Mouse (Mus musculus) macrophage (primary cell): Measurements from ENCODE around the gene Fthl17b. TPM values are rescaled to one million over a fixed set of nuclear protein-coding genes. Genes with fewer than 3 reads are reported as not detected.
"Not testable (repeated sequence)": the region's sequence is repeated elsewhere in the genome, so short reads cannot be mapped to it uniquely, and the experiment has no call there.

Source experiments
- H3K27ac ChIP-seq: fragments of 350-480 bp; formaldehyde crosslinking; 2 replicates; pipeline ENCODE4 v1.9.0; 2021
- H3K36me3 ChIP-seq: fragments of 350-480 bp; formaldehyde crosslinking; 2 replicates; pipeline ENCODE4 v1.9.0; 2021; ENCODE audit errors: inconsistent target
- H3K4me3 ChIP-seq: fragments of 350-480 bp; formaldehyde crosslinking; 2 replicates; pipeline ENCODE4 v1.9.0; 2021; ENCODE audit errors: inconsistent target
- H3K79me2 ChIP-seq: fragments of 350-480 bp; formaldehyde crosslinking; 2 replicates; pipeline ENCODE4 v1.9.0; 2021; ENCODE audit errors: inconsistent target
- WGBS: methylation state at CpG from one replicate; pipeline ENCODE4 v1.1.7; 2026; ENCODE audit warnings: inconsistent platforms; ENCODE audit not compliant: missing documents; 5-methylcytosine and 5-hydroxymethylcytosine counted together
- polyA plus RNA-seq: library from polyadenylated mRNA; stranded (reverse); fragments of 250-400 nt; gene quantifications from 3 replicates; pipeline ENCODE4 v1.2.4, GENCODE M21; 2018; ENCODE audit warnings: inconsistent platforms
- total RNA-seq, 78 experiments: library from RNA; depleted of rRNA; stranded (reverse); fragments of 250-400 nt; gene quantifications; 1 replicate in 9 of 78; 2 replicates in 24 of 78; 3 replicates in 43 of 78; 4 replicates in 2 of 78; pipeline ENCODE4 v1.2.4; 2018; ENCODE audit warnings: inconsistent platforms in 56 of 78

Gene Fthl17b
- total RNA-seq (2018; cell fraction: chromatin; rRNA removed) = not detected
- not detected for total RNA-seq (2018; cell fraction: cytosol; rRNA removed)
- total RNA-seq (2018; cell fraction: nucleus; rRNA removed) = not detected
- not detected in 3 replicates for polyA plus RNA-seq

DNA sequence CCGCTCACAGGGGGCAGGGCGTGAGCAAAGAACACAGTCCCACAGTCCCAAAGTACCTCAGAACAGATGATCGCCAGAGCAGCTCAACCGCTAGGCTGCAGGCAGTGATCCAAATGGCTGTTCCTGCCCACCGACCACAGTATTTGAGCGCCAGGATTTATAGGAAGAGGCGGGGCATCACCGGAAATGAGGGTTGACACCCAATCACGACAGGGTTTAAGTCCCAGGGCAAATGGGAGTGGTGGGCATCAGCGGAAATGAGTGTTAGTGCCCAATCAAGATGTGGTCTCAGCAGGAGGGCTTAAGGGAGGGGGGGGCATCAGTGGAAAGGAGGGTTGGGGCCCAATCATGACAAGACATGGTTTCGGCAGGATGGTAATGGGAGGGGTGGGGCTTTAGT is at the start of gene Fthl17b:
Gene Fthl17b (minus strand): TSS at position 101 of the 400 bp plus-strand sequence.
- H3K79me2 ChIP-seq, H3K4me3 ChIP-seq, H3K27ac ChIP-seq, H3K36me3 ChIP-seq: not testable (repeated sequence)
- WGBS = 92% methylated on average over 2 of the region's 11 CpGs

- not testable (repeated sequence) for H3K79me2 ChIP-seq, H3K27ac ChIP-seq, H3K36me3 ChIP-seq, H3K4me3 ChIP-seq
- no CpG with 5 or more reads among the region's 9 CpGs for WGBS
Measured at GRCm38 (mm10) chrX:8986655-8987054, 23.9 kb upstream of the Fthl17b start, which contains the start of gene Fthl17d. TSS of gene Fthl17d (minus strand) at chrX:8986755.

DNA sequence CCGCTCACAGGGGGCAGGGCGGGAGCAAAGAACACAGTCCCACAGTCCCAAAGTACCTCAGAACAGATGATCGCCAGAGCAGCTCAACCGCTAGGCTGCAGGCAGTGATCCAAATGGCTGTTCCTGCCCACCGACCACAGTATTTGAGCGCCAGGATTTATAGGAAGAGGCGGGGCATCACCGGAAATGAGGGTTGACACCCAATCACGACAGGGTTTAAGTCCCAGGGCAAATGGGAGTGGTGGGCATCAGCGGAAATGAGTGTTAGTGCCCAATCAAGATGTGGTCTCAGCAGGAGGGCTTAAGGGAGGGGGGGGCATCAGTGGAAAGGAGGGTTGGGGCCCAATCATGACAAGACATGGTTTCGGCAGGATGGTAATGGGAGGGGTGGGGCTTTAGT is 13.7 kb upstream of the Fthl17b start, which contains the start of gene Fthl17c:
Gene Fthl17c (minus strand): TSS at position 101 of the 400 bp plus-strand sequence.
- no CpG with 5 or more reads among the region's 11 CpGs for WGBS
- H3K4me3 ChIP-seq, H3K27ac ChIP-seq, H3K79me2 ChIP-seq, H3K36me3 ChIP-seq: not testable (repeated sequence)

DNA sequence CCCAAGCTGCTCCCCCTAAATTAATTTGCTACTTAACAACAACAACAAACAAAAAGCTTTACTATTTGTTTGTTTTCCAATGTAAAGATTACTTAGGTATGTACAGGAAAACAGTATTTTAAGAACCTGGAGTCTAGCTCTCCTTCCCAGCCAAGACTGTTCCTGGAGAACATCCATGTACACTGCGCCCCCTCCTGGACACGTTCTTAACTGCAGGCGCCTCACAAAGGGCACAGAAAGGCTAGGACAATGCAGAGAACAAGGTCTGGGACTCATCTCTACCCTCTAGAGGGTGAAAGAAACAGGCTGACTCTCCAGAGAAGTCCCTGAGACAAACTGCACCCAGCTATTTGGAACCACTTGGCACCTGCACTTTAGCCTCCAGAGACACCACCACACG is 1.8 kb upstream of the Fthl17b start:
- 51% methylated on average over 4 of the region's 4 CpGs for WGBS
- not testable (repeated sequence) for H3K79me2 ChIP-seq, H3K27ac ChIP-seq, H3K4me3 ChIP-seq, H3K36me3 ChIP-seq

DNA sequence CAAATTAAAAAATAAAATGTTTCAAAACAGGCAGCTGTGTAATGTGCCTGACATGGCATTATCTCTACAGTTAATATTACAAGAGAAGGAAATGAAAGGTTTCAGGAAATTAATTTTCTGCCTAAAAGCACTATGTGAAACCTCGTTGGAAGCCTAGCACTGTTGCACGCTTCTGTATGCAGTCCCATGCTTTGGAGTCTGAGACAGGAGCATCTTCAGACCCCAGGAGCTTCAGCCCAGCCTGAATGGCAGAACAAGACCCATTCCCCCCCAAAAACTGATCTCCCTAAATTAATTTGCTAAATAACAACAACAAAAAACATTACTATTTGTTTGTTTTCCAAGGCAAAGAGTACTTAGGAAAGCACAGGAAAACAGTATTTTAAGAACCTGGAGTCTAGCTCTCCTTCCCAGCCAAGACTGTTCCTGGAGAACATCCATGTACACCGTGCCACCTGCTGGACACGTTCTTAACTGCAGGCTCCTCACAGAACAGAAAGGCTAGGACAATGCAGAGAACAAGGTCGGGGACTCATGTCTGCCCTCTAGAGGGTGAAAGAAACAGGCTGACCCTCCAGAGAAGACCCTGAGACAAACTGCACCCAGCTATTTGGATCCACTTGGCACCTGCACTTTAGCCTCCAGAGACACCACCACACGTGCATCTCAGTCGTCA is 14.5 kb downstream of the Fthl17b start:
- 29% methylated on average over 5 of the region's 7 CpGs for WGBS
- not testable (repeated sequence) for H3K27ac ChIP-seq, H3K36me3 ChIP-seq, H3K4me3 ChIP-seq, H3K79me2 ChIP-seq

DNA sequence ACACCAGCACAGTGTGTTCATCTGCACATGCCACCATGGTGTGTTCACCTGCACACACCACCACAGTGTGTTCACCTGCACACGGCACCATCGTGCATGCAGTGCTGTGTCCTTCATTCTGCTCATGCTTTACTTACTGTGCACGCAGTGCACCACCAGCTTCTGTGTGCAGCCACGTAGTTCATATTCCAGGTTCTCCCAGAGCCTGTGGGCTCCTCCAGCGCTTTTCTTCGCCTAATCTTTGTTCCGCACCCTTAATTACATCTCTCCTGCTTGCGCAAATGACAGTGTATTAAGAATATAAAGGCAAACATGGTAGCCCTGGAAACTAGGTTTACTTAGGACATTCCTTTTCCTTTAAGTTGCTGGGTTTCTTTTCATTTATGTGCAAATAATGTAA is 18.7 kb downstream of the Fthl17b start:
- Histone ChIP-seq H3K27ac (no peak overlapping the region), H3K79me2 (no peaks in the 10 kb centered on the region), H3K4me3 (no peak overlapping the region), H3K36me3 (no peaks in the 10 kb centered on the region)
- whole genome bisulfite sequencing = 93% methylated on average over 8 of the region's 8 CpGs

DNA sequence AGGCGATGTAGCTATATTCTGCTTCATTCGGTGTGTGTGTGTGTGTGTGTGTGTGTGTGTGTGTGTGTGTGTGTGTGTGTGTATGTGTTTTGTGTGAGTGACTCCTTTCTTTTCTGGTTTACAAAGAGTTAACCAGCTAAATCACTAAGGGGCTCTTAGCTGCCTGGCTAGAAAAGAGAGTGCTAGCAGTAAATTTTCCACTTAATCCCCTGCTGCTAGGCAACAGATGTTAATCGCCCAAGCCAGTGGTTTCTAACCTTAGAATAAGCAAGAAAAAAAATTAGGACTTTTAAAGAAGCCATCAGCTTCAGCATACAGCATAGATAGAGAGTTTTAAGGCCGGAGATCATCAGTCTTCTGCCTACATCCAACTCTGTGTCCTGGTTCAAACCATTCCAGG is 35.5 kb downstream of the Fthl17b start:
- no peaks in the 10 kb centered on the region for H3K79me2 ChIP-seq
- H3K36me3 ChIP-seq = no peaks in the 10 kb centered on the region
- H3K4me3 ChIP-seq = no peak overlapping the region
- no peak overlapping the region for H3K27ac ChIP-seq
- 50% methylated on average over 4 of the region's 4 CpGs for WGBS

DNA sequence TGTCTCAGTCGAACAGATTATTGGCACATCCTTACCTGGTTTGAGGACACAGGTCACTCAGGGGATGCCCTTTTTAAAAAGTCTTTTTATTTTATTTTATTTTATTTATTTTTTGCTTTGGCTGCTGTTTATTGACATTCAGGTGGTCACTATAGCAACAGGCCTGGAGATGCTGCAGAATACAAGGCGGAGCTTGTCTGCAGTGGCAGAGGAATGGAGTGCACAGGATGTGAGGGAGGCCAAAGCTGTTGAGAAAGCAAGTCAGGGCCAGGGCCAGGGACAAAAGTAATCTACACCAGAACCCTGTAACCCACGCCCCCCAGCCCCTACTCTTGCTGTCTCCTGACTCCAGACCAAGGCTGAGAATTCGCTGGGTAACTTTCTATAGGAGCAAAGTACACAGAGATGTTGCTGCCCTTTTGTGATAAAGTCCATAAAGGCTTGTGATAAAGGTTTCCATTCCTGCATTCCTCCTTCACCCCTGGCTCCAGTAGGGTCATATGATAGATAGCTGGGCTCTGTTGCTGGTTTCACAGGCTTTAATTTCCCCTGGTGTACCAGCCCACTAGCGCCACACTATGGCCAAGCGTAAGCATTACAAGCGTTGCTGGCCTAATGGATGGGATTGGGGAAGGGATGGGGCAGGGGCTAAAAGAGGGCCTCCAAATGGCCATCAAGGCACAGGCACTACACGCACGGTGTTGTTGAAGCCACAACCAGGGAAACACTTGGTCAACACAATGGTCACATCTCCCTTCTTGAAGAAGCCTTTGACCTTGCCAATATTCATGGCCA is 40.8 kb downstream of the Fthl17b start:
- H3K27ac ChIP-seq = no peak overlapping the region
- no peaks in the 10 kb centered on the region for H3K79me2 ChIP-seq
- no peaks in the 10 kb centered on the region for H3K36me3 ChIP-seq
- no peak overlapping the region for H3K4me3 ChIP-seq
- 65% methylated on average over 9 of the region's 9 CpGs for WGBS

- 82% methylated on average over 3 of the region's 4 CpGs for WGBS
- Histone ChIP-seq H3K27ac (no peak overlapping the region), H3K4me3 (no peak overlapping the region), H3K36me3 (no peaks in the 10 kb centered on the region), H3K79me2 (no peaks in the 10 kb centered on the region)
Measured at GRCm38 (mm10) chrX:8921080-8921479, 41.7 kb downstream of the Fthl17b start.

Other genes with a start within 250 kb of the Fthl17b start
- gene Ssx9, start 214.5 kb downstream of the Fthl17b start, polyA plus RNA-seq = not detected in 3 replicates
- not detected in 3 replicates for gene Ssxb5, start 159.3 kb downstream of the Fthl17b start, polyA plus RNA-seq
- gene Gm6592, start 119.0 kb downstream of the Fthl17b start, polyA plus RNA-seq = not detected in 3 replicates
- not detected in 3 replicates for gene Gm5751, start 88.7 kb downstream of the Fthl17b start, polyA plus RNA-seq
- gene B630019K06Rik, start 70.6 kb downstream of the Fthl17b start, polyA plus RNA-seq = 0.99 to 1.8 TPM (median 1.4 TPM) in 3 replicates
- not detected in 3 replicates for gene Fthl17c, start 13.6 kb upstream of the Fthl17b start, polyA plus RNA-seq
- gene Fthl17d, start 23.8 kb upstream of the Fthl17b start, polyA plus RNA-seq = not detected in 3 replicates
- gene Fthl17e, start 70.5 kb upstream of the Fthl17b start, polyA plus RNA-seq = not detected in 3 replicates
- not detected in 3 replicates for gene Fthl17f, start 100.0 kb upstream of the Fthl17b start, polyA plus RNA-seq
- not detected in 3 replicates for gene 4930402K13Rik, start 141.6 kb upstream of the Fthl17b start, polyA plus RNA-seq
- 0.21 TPM in 1 of 3 replicates, not detected in the others for gene Lancl3, start 236.9 kb upstream of the Fthl17b start, polyA plus RNA-seq